Mouse (Mus musculus) CD4-positive naive resting alpha-beta T cell, adult 57 days (primary cell): ENCODE results near the gene Trim15. TPM values are rescaled to one million over a fixed set of nuclear protein-coding genes. Genes with fewer than 3 reads are reported as not detected.

Experiments
- total RNA-seq: library from RNA; stranded (reverse); gene quantifications from one replicate; pipeline ENCODE4 v1.2.4, GENCODE M21; 2023

The Trim15 gene
- total RNA-seq, result not detected

GRCm38 (mm10) chr17:36866719-36867527, at the start of gene Trim15:
Gene Trim15, minus strand, starts transcription at chr17:36867210.

GRCm38 (mm10) chr17:36897552-36898205, 30.7 kb upstream of the Trim15 start, which contains the start of gene Trim31:
Gene Trim31, plus strand, starts transcription at chr17:36898118.

GRCm38 (mm10) chr17:36890073-36890903, 23.3 kb upstream of the Trim15 start, which contains the start of gene Trim40:
Gene Trim40, minus strand, starts transcription at chr17:36890123.

GRCm38 (mm10) chr17:36869284-36869954, 2.4 kb upstream of the Trim15 start, which contains the start of gene Trim10:
Gene Trim10, plus strand, starts transcription at chr17:36869574.

GRCm38 (mm10) chr17:36836874-36837647, 29.9 kb downstream of the Trim15 start, which contains the start of gene Trim26:
Gene Trim26, plus strand, starts transcription at chr17:36837134.

GRCm38 (mm10) chr17:36811871-36812270, 55.1 kb downstream of the Trim15 start, which contains the start of gene H2-M10.6:
Gene H2-M10.6, plus strand, starts transcription at chr17:36812171.

Other genes starting within 250 kb of the Trim15 start
- not detected for gene H2-M9, start 224.5 kb downstream of the Trim15 start, total RNA-seq
- gene H2-M1, start 195.0 kb downstream of the Trim15 start, total RNA-seq, result not detected
- not detected for gene H2-M10.5, start 94.3 kb downstream of the Trim15 start, total RNA-seq
- gene H2-M10.6, start 55.0 kb downstream of the Trim15 start, total RNA-seq, result not detected
- 112 TPM for gene Trim26, start 30.1 kb downstream of the Trim15 start, total RNA-seq
- 0.27 TPM for gene Trim10, start 2.4 kb upstream of the Trim15 start, total RNA-seq
- gene Trim40, start 22.9 kb upstream of the Trim15 start, total RNA-seq, result not detected
- gene Trim31, start 30.9 kb upstream of the Trim15 start, total RNA-seq, result not detected
- 1.2 TPM for gene Rnf39, start 75.7 kb upstream of the Trim15 start, total RNA-seq
- gene Ppp1r11, start 84.5 kb upstream of the Trim15 start, total RNA-seq, result 47.8 TPM
- 52.5 TPM for gene Znrd1, start 91.3 kb upstream of the Trim15 start, total RNA-seq
- 1.4 TPM for gene Znrd1as, start 91.4 kb upstream of the Trim15 start, total RNA-seq
- gene 2410137M14Rik, start 114.0 kb upstream of the Trim15 start, total RNA-seq, result not detected
- gene H2-M5, start 122.3 kb upstream of the Trim15 start, total RNA-seq, result not detected
- not detected for gene Zfp57, start 134.0 kb upstream of the Trim15 start, total RNA-seq
- gene Mog, start 156.2 kb upstream of the Trim15 start, total RNA-seq, result not detected
- 116 TPM for gene Gabbr1, start 178.8 kb upstream of the Trim15 start, total RNA-seq
- gene Olfr90, start 221.3 kb upstream of the Trim15 start, total RNA-seq, result not detected
- gene Olfr91, start 231.1 kb upstream of the Trim15 start, total RNA-seq, result not detected